Mouse (Mus musculus): ENCODE data around the gene Tagap. TPM values are rescaled to one million over a fixed set of nuclear protein-coding genes. Genes with fewer than 3 reads are reported as not detected.
"Not testable (repeated sequence)": the region's sequence is repeated elsewhere in the genome, so short reads cannot be mapped to it uniquely, and the experiment has no call there.

Gene Tagap
- polyA plus RNA-seq, 1 experiment: 0.40 TPM

DNA sequence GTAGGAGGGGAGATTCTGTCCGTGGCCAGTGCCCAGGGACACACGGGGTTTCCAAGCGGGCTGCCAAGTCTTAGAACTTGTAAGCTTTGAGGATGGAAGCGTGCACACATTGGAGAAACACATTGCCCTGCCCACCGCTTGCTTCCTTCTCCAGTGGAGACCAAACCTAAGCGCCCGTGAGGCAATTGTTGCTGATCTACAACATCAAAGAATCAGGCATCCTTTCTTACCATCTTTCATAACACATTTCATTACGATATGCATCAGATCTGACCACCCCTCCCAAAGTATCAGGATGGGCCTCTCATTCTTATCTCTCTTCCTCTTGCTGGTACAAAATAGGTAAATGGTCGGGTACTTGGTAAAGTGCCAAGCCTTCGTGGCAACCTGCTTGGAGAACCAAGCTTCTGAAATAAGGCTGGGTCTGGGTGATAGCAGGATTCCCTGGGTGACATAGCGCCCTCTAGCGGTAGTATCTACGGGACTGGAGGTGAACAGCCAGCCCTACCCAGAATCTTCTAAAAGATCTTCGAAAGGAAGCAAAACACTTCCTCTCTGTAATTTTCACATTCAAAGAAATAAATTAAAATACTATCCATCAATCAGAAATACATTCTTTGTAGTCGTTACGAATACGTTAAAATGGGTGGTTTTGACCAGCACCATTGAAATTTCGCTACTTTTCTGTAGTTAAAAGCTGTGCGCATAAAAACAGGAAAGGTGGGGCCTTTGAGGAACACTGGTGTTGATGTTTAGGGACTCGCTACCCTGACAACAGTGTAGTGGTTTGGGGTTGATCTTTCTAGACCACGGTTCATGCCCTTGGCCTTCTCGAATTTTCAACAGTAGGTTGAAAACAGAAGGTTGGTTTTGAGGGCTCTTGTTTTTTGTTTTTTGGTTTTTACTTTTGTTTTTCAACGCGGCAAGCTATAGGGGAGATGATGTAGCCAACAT, 2.1 kb downstream of the Tagap start:
- no peak overlapping the region; the same call in 1 of the 2 replicates for H3K27ac ChIP-seq (ENCODE audit: control insufficient read depth, insufficient read depth, low read depth, low read length)
- peaks cover 6% of the 10 kb centered on the region for H3K4me1 ChIP-seq (ENCODE audit: control insufficient read depth, insufficient read depth, low read length)
- no peak overlapping the region; the same call in 1 of the 2 replicates for H3K4me3 ChIP-seq (ENCODE audit: control insufficient read depth, low read depth, low read length)
- TF ChIP-seq POLR2A (IDR thresholded peaks at IDR 0.05; ENCODE audit: control insufficient read depth, low read depth, low read length): no peak
- TF ChIP-seq CTCF (IDR thresholded peaks at IDR 0.05; ENCODE audit: control insufficient read depth, insufficient read depth, insufficient replicate concordance, low read depth, low read length): peak; percentile 82; the same call in 1 of the 2 replicates
- H3K36me3 ChIP-seq (ENCODE audit: control insufficient read depth, insufficient read depth, low read length): no peaks in the 10 kb centered on the region
- no peaks in the 10 kb centered on the region for H3K27me3 ChIP-seq (ENCODE audit: control insufficient read depth, insufficient read depth, low read length)

- TF ChIP-seq POLR2A (IDR thresholded peaks at IDR 0.05; ENCODE audit: control insufficient read depth, low read depth, low read length): no peak
- TF ChIP-seq CTCF (IDR thresholded peaks at IDR 0.05; ENCODE audit: control insufficient read depth, insufficient read depth, insufficient replicate concordance, low read depth, low read length): no peak
- H3K4me3 ChIP-seq (ENCODE audit: control insufficient read depth, low read depth, low read length): no peak overlapping the region
- peaks cover 6% of the 10 kb centered on the region for H3K4me1 ChIP-seq (ENCODE audit: control insufficient read depth, insufficient read depth, low read length)
- no peak overlapping the region for H3K27ac ChIP-seq (ENCODE audit: control insufficient read depth, insufficient read depth, low read depth, low read length)
- no peaks in the 10 kb centered on the region for H3K27me3 ChIP-seq (ENCODE audit: control insufficient read depth, insufficient read depth, low read length)
- H3K36me3 ChIP-seq (ENCODE audit: control insufficient read depth, insufficient read depth, low read length): no peaks in the 10 kb centered on the region
Observed at GRCm38 (mm10) chr17:7928662-7929061, 2.9 kb downstream of the Tagap start.

DNA sequence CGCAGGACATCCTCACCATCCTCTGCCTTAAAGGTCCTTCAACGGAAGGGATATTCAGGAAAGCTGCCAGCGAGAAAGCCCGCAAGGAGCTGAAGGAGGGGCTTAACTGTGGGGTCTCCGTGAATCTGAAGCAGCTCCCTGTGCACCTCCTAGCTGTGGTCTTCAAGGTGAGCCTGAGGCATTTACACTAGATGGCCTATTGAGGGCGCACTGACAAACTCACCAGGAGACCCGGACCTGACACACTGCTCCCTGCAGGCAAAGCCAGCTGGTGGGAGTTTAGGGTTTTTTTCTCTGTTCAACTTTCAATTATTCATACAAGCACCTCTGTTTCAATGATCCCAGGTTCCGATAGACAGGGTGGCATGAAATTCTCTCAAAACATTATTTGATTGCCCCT, 3.5 kb downstream of the Tagap start:
- no peak for TF ChIP-seq POLR2A (IDR thresholded peaks at IDR 0.05; ENCODE audit: control insufficient read depth, low read depth, low read length)
- peak; percentile 57; the same call in 1 of the 2 replicates for TF ChIP-seq CTCF (IDR thresholded peaks at IDR 0.05; ENCODE audit: control insufficient read depth, insufficient read depth, insufficient replicate concordance, low read depth, low read length)
- Histone ChIP-seq H3K4me3 (ENCODE audit: control insufficient read depth, low read depth, low read length) (no peak overlapping the region; the same call in 1 of the 2 replicates), H3K4me1 (ENCODE audit: control insufficient read depth, insufficient read depth, low read length) (peaks cover 6% of the 10 kb centered on the region)

DNA sequence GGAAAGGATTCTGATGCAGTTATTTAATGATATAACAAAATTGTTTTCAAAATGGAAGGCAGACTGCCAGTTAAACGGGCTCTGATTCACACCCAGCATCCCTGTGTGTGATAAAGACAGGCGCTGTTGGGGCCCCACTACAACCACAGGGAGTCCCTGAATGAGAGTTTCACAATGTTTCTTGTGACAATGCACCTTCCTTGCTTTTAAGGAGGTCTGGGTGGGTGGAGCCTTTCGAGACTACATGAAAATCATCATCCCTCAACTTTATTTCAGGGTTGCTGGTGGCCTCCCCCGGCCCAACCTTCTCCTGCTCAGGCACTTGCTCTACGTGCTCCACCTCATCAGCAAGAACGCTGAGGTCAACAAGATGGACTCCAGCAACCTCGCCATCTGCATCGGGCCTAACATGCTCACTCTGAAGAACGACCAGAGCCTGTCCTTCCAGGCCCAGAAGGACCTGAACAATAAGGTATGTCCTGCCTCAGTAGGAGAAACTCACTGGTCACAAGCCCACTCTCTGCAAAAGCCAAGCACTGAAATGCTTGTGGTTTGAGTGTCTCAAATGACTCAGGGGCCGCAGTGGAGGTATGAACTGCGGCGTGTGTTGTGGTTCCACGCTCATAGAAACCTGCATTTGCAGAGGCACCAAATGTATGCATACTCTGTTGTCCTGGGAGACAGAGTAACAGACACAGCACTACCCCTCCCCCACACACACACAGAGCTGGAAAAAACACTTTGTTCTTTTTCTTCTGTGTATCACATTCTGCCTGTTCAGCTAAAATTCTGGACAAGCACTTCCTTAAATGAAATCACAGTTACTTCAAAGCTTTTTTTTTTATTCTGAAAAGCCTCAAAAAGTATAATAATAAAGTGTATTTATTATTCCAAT, 5.5 kb downstream of the Tagap start:
- Histone ChIP-seq H3K4me1 (ENCODE audit: control insufficient read depth, insufficient read depth, low read length) (peaks cover 6% of the 10 kb centered on the region), H3K27ac (ENCODE audit: control insufficient read depth, insufficient read depth, low read depth, low read length) (no peak overlapping the region), H3K4me3 (ENCODE audit: control insufficient read depth, low read depth, low read length) (no peak overlapping the region), H3K27me3 (ENCODE audit: control insufficient read depth, insufficient read depth, low read length) (no peaks in the 10 kb centered on the region), H3K36me3 (ENCODE audit: control insufficient read depth, insufficient read depth, low read length) (no peaks in the 10 kb centered on the region)
- TF ChIP-seq POLR2A (IDR thresholded peaks at IDR 0.05; ENCODE audit: control insufficient read depth, low read depth, low read length): no peak
- no peak for TF ChIP-seq CTCF (IDR thresholded peaks at IDR 0.05; ENCODE audit: control insufficient read depth, insufficient read depth, insufficient replicate concordance, low read depth, low read length)

More for the DNA sequence above, 3.5 kb downstream of the Tagap start:
- Histone ChIP-seq H3K27ac (ENCODE audit: control insufficient read depth, insufficient read depth, low read depth, low read length) (no peak overlapping the region), H3K27me3 (ENCODE audit: control insufficient read depth, insufficient read depth, low read length) (no peaks in the 10 kb centered on the region), H3K36me3 (ENCODE audit: control insufficient read depth, insufficient read depth, low read length) (no peaks in the 10 kb centered on the region)

DNA sequence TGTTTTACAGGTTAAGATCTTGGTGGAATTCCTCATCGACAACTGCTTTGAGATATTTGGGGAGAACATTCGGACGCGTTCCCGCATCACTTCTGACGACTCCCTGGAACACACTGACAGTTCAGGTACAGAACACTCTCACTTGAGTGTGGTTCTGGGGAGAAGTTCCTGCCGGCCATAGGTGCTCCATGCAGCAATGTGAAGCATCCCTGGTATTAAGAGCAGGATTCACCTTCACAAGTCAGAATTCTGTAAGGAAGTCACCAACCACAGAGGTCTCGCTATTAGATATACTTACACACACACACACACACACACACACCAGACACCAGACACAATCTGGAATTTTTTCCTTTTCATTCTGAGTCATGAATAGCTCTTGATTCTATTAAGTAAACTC, 6.3 kb downstream of the Tagap start:
- H3K4me3 ChIP-seq (ENCODE audit: control insufficient read depth, low read depth, low read length); H3K4me1 ChIP-seq (ENCODE audit: control insufficient read depth, insufficient read depth, low read length); H3K27me3 ChIP-seq (ENCODE audit: control insufficient read depth, insufficient read depth, low read length); H3K36me3 ChIP-seq (ENCODE audit: control insufficient read depth, insufficient read depth, low read length); H3K27ac ChIP-seq (ENCODE audit: control insufficient read depth, insufficient read depth, low read depth, low read length): not testable (repeated sequence)

DNA sequence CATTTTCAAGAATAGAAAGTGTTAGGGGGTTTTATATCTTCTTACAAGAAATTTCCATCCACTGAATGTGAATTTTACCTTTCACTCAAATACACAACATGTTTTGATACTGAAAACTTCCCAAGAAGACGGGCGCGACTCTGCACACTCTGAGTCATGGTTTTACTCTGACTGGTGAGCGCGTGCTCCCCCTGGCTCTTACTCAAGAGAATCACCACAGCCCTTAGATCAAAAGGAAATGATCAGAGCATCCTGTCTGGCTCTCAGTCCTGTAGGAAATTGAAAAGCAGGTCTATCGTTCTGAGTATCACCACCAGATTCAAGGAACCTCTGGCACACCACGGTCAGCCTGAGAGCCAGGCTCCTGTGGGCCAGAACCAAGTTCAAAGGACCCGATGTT, 13.8 kb downstream of the Tagap start:
- Histone ChIP-seq H3K36me3 (ENCODE audit: control insufficient read depth, insufficient read depth, low read length) (no peaks in the 10 kb centered on the region), H3K27ac (ENCODE audit: control insufficient read depth, insufficient read depth, low read depth, low read length) (no peak overlapping the region), H3K4me1 (ENCODE audit: control insufficient read depth, insufficient read depth, low read length) (no peaks in the 10 kb centered on the region), H3K4me3 (ENCODE audit: control insufficient read depth, low read depth, low read length) (no peak overlapping the region), H3K27me3 (ENCODE audit: control insufficient read depth, insufficient read depth, low read length) (no peaks in the 10 kb centered on the region)
- no peak for TF ChIP-seq POLR2A (IDR thresholded peaks at IDR 0.05; ENCODE audit: control insufficient read depth, low read depth, low read length)
- TF ChIP-seq CTCF (IDR thresholded peaks at IDR 0.05; ENCODE audit: control insufficient read depth, insufficient read depth, insufficient replicate concordance, low read depth, low read length): 0 out of 2 replicates have a peak, but pooled peaks have one; percentile 6
